In the genomic region with DNA sequence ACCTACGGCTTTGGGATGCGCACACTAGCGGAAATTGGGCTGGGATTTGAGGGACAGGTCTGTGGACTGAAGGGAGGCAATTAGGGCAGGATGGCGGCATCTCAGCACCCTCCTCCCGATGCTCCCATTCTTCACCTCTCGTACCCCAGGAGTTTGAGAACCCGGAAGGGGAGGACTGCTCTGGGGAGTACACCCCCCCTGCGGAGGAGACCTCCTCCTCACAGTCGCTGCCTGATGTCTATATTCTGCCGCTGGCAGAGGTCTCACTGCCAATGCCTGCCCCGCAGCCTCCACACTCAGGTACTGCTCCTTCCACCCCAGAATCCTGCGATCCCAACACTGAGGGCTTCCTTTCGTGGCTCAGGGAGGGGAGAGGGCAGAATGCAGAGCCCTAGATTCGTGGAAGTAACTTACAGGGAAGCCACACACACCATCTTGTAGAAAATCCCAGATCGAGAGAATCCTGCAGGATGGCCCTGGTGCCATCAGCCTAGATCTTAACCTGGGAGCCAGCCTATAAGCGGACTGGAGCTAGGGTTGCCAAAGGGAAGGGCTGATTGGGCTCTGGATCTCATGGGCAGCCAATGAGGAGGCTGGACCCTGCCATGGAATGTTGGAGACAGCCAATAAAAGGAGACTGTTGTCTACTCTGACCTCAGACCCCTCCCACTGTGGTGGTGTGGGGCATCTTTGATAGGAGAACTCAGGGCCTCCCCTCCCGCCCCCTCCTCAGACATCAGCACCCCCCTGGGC, we compare ENCODE assay signal across 9 mouse cellular contexts. TPM values are rescaled to one million over a fixed set of nuclear protein-coding genes. Genes with fewer than 3 reads are reported as not detected.
DNase-seq lines count a peak whose midpoint lies in the region; ATAC-seq lines count a peak whose summit lies in the region.
"Had no signal": no experiment of that assay in that cellular context is flagged by ENCODE, and none has a peak within 500 bp of the region (broad histone marks: within the 10 kb centered on the region; RNA-seq: fewer than 3 reads in every experiment).

No protein-coding gene starts in this region.

- H3K4me3 ChIP-seq in kidney, embryonic 15.5 days (replicated peaks) = peak overlapping the region; percentile 72
- H3K4me3 ChIP-seq in stomach, embryonic 14.5 days (ENCODE audit: low read depth, low read length) = peak overlapping the region; percentile 56

- ATAC-seq in kidney, embryonic 15.5 days (replicated peaks; ENCODE audit: low FRiP score) = peak; percentile 57
- ATAC-seq in stomach, embryonic 14.5 days (ENCODE audit: insufficient number of reproducible peaks, insufficient read depth, low FRiP score, low read depth) = 0 out of 2 replicates have a peak, but pooled peaks have one; percentile 8
- ATAC-seq in megakaryocyte, adult 5-6 weeks (ENCODE audit: poor library complexity, severe bottlenecking) = no peak
- ATAC-seq: Patski had no signal

- peak overlapping the region; percentile 24 for H3K27ac ChIP-seq in kidney, embryonic 15.5 days
- no peak overlapping the region for H3K27ac ChIP-seq in stomach, embryonic 14.5 days (ENCODE audit: low read length)

- no peak for DNase-seq in kidney, adult 8-10 months
- DNase-seq in cerebellum, adult 9-10 months = peak; percentile 85
- peak; percentile 76 to 77 for DNase-seq in frontal cortex, adult 2 months (ENCODE audit: extremely low spot score in 1 of 2, low spot score in 1 of 2)
- DNase-seq in liver = peak; percentile 21
- DNase-seq in ovary, postnatal 36 days (ENCODE audit: low spot score) = no peak

- peak overlapping the region; percentile 95 for H3K4me2 ChIP-seq in kidney, embryonic 15.5 days
- peak overlapping the region; percentile 84 for H3K4me2 ChIP-seq in stomach, embryonic 14.5 days (replicated peaks; ENCODE audit: low read depth, low read length)

- WGBS in kidney, embryonic 15.5 days = 8% methylated on average over 17 of the region's 17 CpGs
- 8% methylated on average over 17 of the region's 17 CpGs for WGBS in stomach, embryonic 14.5 days

- peaks cover 54% of the 10 kb centered on the region for H3K4me1 ChIP-seq in kidney, embryonic 15.5 days
- H3K4me1 ChIP-seq in stomach, embryonic 14.5 days (ENCODE audit: control insufficient read depth, insufficient read depth, low read length) = peaks cover 24% of the 10 kb centered on the region

- H3K27me3 ChIP-seq in kidney, embryonic 15.5 days = peaks cover 12% of the 10 kb centered on the region; the same call in 1 of the 2 replicates
- no peaks in the 10 kb centered on the region for H3K27me3 ChIP-seq in stomach, embryonic 14.5 days (ENCODE audit: control insufficient read depth, insufficient read depth, low read length)
- H3K27me3 ChIP-seq: Patski had no signal

- no peaks in the 10 kb centered on the region for H3K9me3 ChIP-seq in kidney, embryonic 15.5 days (replicated peaks)
- no peaks in the 10 kb centered on the region for H3K9me3 ChIP-seq in stomach, embryonic 14.5 days (ENCODE audit: control insufficient read depth, low read depth, low read length)

- H3K36me3 ChIP-seq in kidney, embryonic 15.5 days = peaks cover 31% of the 10 kb centered on the region
- H3K36me3 ChIP-seq in stomach, embryonic 14.5 days (ENCODE audit: control insufficient read depth, insufficient read depth, low read length) = peaks cover 12% of the 10 kb centered on the region

- H3K9ac ChIP-seq in kidney, embryonic 15.5 days = peak overlapping the region; percentile 60; the same call in 1 of the 2 replicates
- no peak overlapping the region for H3K9ac ChIP-seq in stomach, embryonic 14.5 days (replicated peaks; ENCODE audit: low read depth, low read length)

RNA-seq across cellular contexts. Expression of gene Sult2b1, which starts 2.4 kb away (rescaled TPM):
- 2.8 and 3.2 TPM in 2 replicates for polyA plus RNA-seq in kidney, embryonic 15.5 days (2015; fragmentation: Nextera tagmentation; extraction: Ambion mirVana)
- 15.2 and 17.7 TPM in 2 replicates for polyA plus RNA-seq in frontal cortex, adult 2 months (2012; rRNA removed)
- polyA plus RNA-seq in stomach, embryonic 14.5 days (2014; fragmentation: Nextera tagmentation; extraction: Ambion mirVana) = 2.8 and 3.6 TPM in 2 replicates
- not detected in 2 replicates for total RNA-seq in megakaryocyte, adult 5-6 weeks (2015)
- total RNA-seq in megakaryocyte, adult 5-6 weeks (2017) = not detected in 2 replicates

RNA-seq across cellular contexts. Expression of gene Lmtk3, which starts 3.3 kb away (rescaled TPM):
- 2.5 and 3.1 TPM in 2 replicates for polyA plus RNA-seq in kidney, embryonic 15.5 days (2015; fragmentation: Nextera tagmentation; extraction: Ambion mirVana)
- 170 and 198 TPM in 2 replicates for polyA plus RNA-seq in frontal cortex, adult 2 months (2012; rRNA removed)
- polyA plus RNA-seq in stomach, embryonic 14.5 days (2014; fragmentation: Nextera tagmentation; extraction: Ambion mirVana) = 2.5 and 3.3 TPM in 2 replicates
- 0.09 TPM in 1 of 2 replicates, not detected in the other for total RNA-seq in megakaryocyte, adult 5-6 weeks (2015)
- total RNA-seq in megakaryocyte, adult 5-6 weeks (2017) = not detected in 2 replicates

RNA-seq across cellular contexts. Expression of gene Cyth2, which starts 27.5 kb away (rescaled TPM):
- 130 and 132 TPM in 2 replicates for polyA plus RNA-seq in kidney, embryonic 15.5 days (2015; fragmentation: Nextera tagmentation; extraction: Ambion mirVana)
- polyA plus RNA-seq in frontal cortex, adult 2 months (2012; rRNA removed) = 158 and 167 TPM in 2 replicates
- 89.3 and 92.6 TPM in 2 replicates for polyA plus RNA-seq in stomach, embryonic 14.5 days (2014; fragmentation: Nextera tagmentation; extraction: Ambion mirVana)
- 23.9 and 28.1 TPM in 2 replicates for total RNA-seq in megakaryocyte, adult 5-6 weeks (2015)
- 41.4 and 44.2 TPM in 2 replicates for total RNA-seq in megakaryocyte, adult 5-6 weeks (2017)

RNA-seq across cellular contexts. Expression of gene Kcnj14, which starts 37.7 kb away (rescaled TPM):
- 1.4 and 1.6 TPM in 2 replicates for polyA plus RNA-seq in kidney, embryonic 15.5 days (2015; fragmentation: Nextera tagmentation; extraction: Ambion mirVana)
- 2.1 and 2.6 TPM in 2 replicates for polyA plus RNA-seq in frontal cortex, adult 2 months (2012; rRNA removed)
- polyA plus RNA-seq in stomach, embryonic 14.5 days (2014; fragmentation: Nextera tagmentation; extraction: Ambion mirVana) = 1.3 and 1.4 TPM in 2 replicates
- total RNA-seq in megakaryocyte, adult 5-6 weeks (2015) = not detected in 2 replicates
- total RNA-seq in megakaryocyte, adult 5-6 weeks (2017) = 0.16 TPM in 1 of 2 replicates, not detected in the other

RNA-seq across cellular contexts. Expression of gene Grwd1, which starts 43.9 kb away (rescaled TPM):
- polyA plus RNA-seq in kidney, embryonic 15.5 days (2015; fragmentation: Nextera tagmentation; extraction: Ambion mirVana) = 82.5 and 86.3 TPM in 2 replicates
- 17.9 TPM in 2 replicates for polyA plus RNA-seq in frontal cortex, adult 2 months (2012; rRNA removed)
- polyA plus RNA-seq in stomach, embryonic 14.5 days (2014; fragmentation: Nextera tagmentation; extraction: Ambion mirVana) = 62.7 and 69.6 TPM in 2 replicates
- 3.5 and 6.5 TPM in 2 replicates for total RNA-seq in megakaryocyte, adult 5-6 weeks (2015)
- total RNA-seq in megakaryocyte, adult 5-6 weeks (2017) = 2.6 and 3.9 TPM in 2 replicates

Comparison
In these comparisons a context has a peak if more than half of its experiments do, and no peak if none do; other contexts are left out.
1. DNase-seq: peak in cerebellum, adult 9-10 months (single experiment), frontal cortex, adult 2 months (2 of 2) and liver (single experiment); none in kidney, adult 8-10 months (0 of 2) and ovary, postnatal 36 days (single experiment).
2. RNA of gene Lmtk3, which starts 3.3 kb away (polyA plus RNA-seq): 170 to 198 TPM in frontal cortex, adult 2 months; 2.5 to 3.1 TPM in kidney, embryonic 15.5 days and 2.5 to 3.3 TPM in stomach, embryonic 14.5 days; every median in the first group is over 10 times any median in the second.